Mouse (Mus musculus) testis, postnatal 14 days (tissue): Measurements from ENCODE around the gene Acvr1b.

ENCODE experiments used
- DNase-seq: peaks from one replicate; pipeline ENCODE4 v3.0.0; 2021; ENCODE audit warnings: low spot score

The Acvr1b gene

GRCm38 (mm10) chr15:101196961-101197360 lies 23.1 kb downstream of the Acvr1b start:
- no peak for DNase-seq

DNA sequence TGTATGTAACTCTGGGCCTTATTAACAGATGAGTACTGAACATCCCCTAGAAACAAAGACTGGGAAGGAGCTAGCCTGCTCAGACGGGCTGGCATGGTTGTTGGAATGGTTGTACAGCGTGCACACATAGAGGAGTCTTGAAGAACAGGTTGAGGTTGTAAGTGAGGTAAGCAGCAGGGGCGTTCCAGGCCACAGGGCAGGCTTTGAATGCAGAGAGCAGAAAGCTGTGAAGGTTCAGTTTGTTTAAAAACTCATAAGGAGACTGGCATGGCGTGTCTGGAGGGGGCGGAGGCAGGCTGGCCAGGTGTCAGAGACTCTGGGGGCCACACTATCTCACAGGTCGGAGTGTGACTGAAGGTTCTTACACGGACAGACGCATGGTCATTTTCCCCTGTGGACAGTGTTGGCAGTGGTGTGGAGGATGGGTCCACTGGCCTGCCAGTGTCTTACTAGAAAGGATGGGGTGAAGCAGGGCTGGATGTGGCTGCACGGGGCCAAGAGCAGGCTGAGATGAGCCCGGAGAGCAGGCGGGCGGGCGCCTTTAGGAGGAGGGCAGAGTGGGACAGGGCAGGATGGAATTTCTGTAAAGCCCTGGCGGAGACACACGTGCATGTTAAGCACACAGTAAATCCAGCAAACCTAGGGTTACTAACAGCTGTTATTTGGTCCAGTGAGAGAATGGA lies 23.8 kb downstream of the Acvr1b start:
- DNase-seq: no peak

DNA sequence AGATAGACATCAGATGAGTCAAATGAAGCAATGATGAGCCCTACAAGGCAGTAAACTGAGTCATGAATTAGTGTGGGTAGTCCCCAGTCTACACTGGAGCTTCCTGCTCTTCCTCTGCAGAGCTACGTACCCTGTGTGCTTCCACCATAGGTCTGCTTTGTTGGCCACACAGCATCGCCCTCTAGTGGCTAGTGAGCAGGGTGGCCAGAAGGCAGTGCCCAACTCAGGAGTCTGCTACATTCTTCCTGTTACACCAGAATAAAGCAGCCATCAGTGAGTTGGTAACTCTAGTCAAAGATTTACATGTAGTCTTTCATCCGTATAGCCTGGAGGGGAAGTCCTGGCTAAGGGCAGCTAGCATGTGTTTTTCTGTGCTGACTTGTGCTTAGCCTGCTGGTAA lies 24.4 kb downstream of the Acvr1b start:
- DNase-seq: peak; percentile 55

GRCm38 (mm10) chr15:101198850-101199249 lies 25.0 kb downstream of the Acvr1b start:
- DNase-seq: no peak

- no peak for DNase-seq
Measured at GRCm38 (mm10) chr15:101200777-101201295, 27.0 kb downstream of the Acvr1b start.

DNA sequence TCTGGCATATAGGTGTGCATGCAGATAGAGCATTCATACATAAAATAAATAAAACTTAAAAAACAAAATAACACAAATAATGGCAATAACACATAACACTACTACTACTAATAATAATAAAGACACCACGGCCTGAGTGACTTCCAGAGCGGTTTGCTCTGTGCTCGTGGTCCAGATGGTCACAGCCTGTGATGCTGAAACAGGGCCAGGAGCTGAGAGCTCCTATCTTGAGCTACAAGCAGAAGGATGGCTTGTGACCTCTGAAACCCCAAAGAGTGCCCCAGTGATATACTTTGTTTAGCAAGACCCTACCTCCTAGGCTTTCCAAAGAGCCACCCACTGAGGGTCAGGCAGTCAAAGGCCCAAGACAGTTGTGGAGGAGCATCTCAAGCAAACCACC lies 27.5 kb downstream of the Acvr1b start:
- DNase-seq: no peak

- no peak for DNase-seq
Measured at GRCm38 (mm10) chr15:101203673-101204072, 29.8 kb downstream of the Acvr1b start.

- no peak for DNase-seq
Measured at GRCm38 (mm10) chr15:101204781-101205180, 30.9 kb downstream of the Acvr1b start.

- DNase-seq: no peak
Measured at GRCm38 (mm10) chr15:101210228-101210627, 36.4 kb downstream of the Acvr1b start.

DNA sequence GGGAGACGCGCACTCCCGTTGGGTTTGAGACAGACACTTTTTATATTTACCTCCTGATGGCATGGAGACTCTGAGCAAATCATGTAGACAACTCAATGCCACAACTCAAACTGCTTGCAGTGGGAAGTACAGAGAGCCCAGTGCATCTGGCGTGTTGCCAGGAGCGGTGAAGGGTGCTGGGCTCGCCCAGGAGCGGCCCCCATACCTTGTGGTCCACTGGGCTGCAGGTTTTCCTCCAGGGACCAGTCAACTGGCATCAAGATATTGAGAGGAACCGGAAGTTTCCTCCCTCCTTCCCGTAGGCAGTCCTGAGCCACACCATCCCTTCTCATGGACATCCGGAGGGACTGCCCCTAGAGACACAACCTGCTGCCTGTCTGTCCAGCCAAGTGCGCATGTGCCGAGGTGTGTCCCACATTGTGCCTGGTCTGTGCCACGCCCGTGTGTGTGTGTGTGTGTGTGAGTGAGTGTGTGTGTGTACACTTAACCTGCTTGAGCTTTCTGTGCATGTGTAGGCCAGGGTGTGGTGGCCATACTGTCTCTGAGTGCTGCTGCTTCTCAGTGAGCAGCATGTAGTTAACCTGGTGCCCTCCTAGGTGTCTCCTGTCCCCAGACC lies 37.2 kb downstream of the Acvr1b start:
- no peak for DNase-seq

DNA sequence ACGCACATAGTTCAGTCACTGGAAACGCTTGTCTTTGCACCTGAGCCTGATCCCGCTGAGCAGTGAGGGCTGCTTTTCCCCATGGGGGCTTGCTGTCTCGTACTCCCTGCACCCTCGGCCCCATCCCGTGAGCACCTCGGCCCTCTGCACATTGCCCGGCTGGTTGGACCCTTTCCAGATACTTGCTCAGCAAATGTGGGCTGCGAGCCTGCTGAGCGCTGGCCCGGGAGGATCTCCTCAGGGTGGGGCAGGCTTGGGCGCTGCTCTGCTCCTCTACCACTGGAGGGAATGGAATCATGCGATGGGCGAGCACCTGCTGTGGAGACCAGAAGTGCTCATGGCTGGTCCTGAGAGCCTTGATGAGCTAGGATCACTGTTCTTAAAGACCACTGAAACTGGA lies 38.6 kb downstream of the Acvr1b start:
- DNase-seq: no peak

- no peak for DNase-seq
Measured at GRCm38 (mm10) chr15:101215136-101215535, 41.3 kb downstream of the Acvr1b start.

- peak; percentile 56 for DNase-seq
Measured at GRCm38 (mm10) chr15:101216036-101216435, 42.2 kb downstream of the Acvr1b start.

GRCm38 (mm10) chr15:101220905-101221297 lies 47.0 kb downstream of the Acvr1b start:
- no peak for DNase-seq

- DNase-seq: peak; percentile 84
Measured at GRCm38 (mm10) chr15:101221298-101222104, 47.6 kb downstream of the Acvr1b start.

DNA sequence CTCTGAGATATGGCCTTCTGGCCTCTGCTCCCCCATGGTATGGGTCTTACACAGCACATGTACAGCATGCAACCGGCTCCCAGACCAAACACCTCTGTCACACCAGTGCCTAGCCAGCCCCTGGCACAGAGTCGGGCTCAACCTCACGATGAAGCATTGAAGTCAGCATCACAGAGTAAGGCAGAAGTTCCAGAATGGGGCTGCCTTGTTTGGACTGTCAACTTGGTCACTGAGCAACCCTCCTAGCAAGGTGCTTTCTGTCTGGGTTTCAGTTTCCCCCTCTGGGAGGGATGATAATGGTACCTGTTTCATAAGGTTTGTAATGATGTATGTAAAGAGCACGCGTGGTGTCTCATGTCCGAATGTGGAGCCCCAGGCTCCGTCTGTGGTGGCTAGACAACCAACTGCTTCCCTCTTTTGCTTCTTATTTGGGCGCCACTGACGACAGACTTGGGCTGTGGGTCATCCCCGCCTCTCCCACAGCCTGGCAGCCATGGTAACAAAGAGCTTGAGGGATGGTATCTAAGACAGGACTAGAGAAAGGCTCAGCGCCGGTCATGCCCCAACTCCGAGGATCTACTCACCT lies 49.1 kb downstream of the Acvr1b start:
- no peak for DNase-seq

GRCm38 (mm10) chr15:101223596-101223995 lies 49.7 kb downstream of the Acvr1b start:
- DNase-seq: no peak

GRCm38 (mm10) chr15:101224006-101224906 lies 50.4 kb downstream of the Acvr1b start, which contains the start of gene Grasp:
TSS of gene Grasp (plus strand) at chr15:101224188.
- DNase-seq: peak; percentile 71

DNA sequence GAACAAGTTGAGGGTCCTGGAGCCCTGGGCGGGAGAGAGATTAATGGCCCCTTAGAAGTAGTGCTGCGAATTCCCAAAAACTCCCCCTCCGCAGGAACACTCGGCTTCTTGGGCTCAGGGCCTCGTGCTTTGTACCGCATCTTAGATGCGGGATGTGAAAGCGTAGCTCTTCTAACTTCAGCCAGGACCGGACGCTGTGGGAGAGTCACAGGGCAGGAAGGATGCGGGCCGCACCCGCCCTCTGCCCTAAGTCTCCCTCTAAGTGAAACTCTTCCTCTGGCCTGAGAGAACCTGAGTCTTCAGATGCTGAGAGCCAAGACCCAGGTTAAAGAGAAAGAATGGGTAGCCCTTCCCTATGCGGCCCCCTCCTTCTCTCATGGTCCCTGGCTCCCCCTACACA lies 51.1 kb downstream of the Acvr1b start:
- no peak for DNase-seq

DNA sequence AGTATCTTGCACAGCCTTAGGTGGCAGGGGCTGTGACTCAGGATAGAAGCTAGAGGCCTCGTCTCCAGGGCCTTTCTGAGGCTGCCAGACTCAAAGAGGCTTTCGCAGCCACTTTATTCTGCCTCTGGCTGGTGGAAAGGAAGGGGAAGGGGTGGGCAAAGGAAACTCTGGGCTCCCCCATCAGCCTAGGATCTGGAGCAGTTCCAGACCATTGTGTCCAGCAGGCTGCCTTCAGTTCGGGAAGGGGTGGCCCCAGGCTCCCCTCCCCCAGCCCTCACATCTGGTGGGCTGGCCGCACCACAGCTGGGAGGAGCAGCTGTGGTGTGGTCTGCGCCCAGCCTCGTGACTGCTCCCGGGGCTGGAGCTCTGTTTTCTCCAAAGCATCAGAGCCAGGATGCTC lies 54.1 kb downstream of the Acvr1b start:
- DNase-seq: no peak

DNA sequence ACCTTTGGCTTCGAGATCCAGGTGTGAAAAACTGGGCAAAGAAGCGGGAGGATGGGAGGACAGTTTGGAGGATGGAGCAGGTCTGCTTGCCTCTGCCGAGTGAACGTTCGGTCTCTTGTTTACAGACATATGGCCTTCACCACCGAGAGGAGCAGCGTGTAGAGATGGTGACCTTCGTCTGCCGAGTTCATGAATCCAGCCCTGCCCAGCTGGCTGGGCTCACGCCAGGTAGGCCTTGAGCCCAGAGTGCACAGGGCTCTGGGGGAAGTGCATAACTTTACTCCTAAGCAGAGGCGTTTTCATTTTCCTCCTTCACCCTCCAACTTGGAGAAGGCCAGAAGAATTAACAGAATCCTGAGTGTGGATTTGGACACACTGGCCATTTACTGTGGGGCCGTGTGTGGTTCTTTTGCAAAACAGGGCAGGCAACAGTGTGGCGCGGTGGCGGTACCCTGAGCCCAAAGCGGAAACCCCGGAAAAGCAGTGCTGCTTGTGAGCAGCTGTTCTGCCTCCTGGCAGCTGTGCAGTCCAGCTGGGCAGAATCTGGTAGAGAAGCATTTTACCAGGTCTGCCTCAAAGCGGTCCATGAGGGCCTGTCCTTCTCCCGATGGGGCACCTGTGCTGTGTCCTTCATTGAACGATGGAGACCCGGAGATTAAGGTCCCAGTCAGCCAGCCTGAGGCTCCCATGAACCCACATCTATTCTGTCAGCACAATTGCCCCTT lies 55.2 kb downstream of the Acvr1b start:
- peak; percentile 65 for DNase-seq
